ENCODE assay signal across 12 mouse cellular contexts in the genomic region with DNA sequence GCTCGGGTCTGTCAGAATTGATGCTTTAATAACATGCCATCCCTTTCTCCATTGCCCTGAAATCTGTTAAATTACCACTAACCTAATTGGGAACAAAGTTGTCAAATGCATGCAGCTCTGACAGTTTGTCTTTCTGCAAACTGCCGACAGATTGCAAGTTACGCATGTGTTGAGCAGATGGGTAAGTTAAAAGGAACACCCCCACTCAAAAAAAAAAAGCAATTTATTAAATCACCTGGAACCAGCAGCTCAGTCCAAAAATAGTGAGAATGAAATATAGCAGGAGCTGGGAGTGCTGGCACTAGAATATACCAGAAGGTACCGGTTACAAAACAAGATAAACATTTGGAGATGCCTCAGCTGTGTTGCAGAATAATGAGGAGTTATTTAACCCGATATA.
DNase-seq lines count a peak whose midpoint lies in the region; ATAC-seq and TF ChIP-seq lines count a peak whose summit lies in the region.
"Had no signal": no experiment of that assay in that cellular context is flagged by ENCODE, and none has a peak within 500 bp of the region (broad histone marks: within the 10 kb centered on the region; RNA-seq: fewer than 3 reads in every experiment).

No protein-coding gene starts in this region.

- H3K4me1 ChIP-seq in lung, embryonic 14.5 days (ENCODE audit: insufficient read depth) = no peaks in the 10 kb centered on the region
- H3K4me1 ChIP-seq in hindbrain, embryonic 14.5 days (replicated peaks; ENCODE audit: control insufficient read depth, insufficient read depth, low read length) = peaks cover 4% of the 10 kb centered on the region; the same call in 1 of the 2 replicates
- no peaks in the 10 kb centered on the region for H3K4me1 ChIP-seq in midbrain, postnatal 0 days (ENCODE audit: insufficient read depth, low read length)
- H3K4me1 ChIP-seq in heart, embryonic 12.5 days (replicated peaks) = no peaks in the 10 kb centered on the region
- H3K4me1 ChIP-seq: heart, embryonic 15.5 days had no signal

- no peaks in the 10 kb centered on the region for H3K27me3 ChIP-seq in lung, embryonic 14.5 days (ENCODE audit: insufficient read depth, low read length)
- H3K27me3 ChIP-seq in hindbrain, embryonic 14.5 days (ENCODE audit: control insufficient read depth, insufficient read depth, low read length) = no peaks in the 10 kb centered on the region
- no peaks in the 10 kb centered on the region for H3K27me3 ChIP-seq in midbrain, postnatal 0 days (ENCODE audit: insufficient read depth, low read length)
- H3K27me3 ChIP-seq in heart, embryonic 12.5 days (replicated peaks) = no peaks in the 10 kb centered on the region
- H3K27me3 ChIP-seq: heart, embryonic 15.5 days; limb, embryonic 12.5 days had no signal

- 39% methylated on average over 5 of the region's 5 CpGs for WGBS in lung, embryonic 14.5 days
- WGBS in hindbrain, embryonic 14.5 days = 42% methylated on average over 5 of the region's 5 CpGs
- WGBS in midbrain, postnatal 0 days = 64% methylated on average over 5 of the region's 5 CpGs
- WGBS in heart, embryonic 12.5 days = 77% methylated on average over 5 of the region's 5 CpGs

- DNase-seq in cerebellum, postnatal 10 days = peak; percentile 3 to 13
- DNase-seq in cerebellum, adult 11 months = no peak
- DNase-seq in lung, embryonic 14.5 days = peak; percentile 17
- DNase-seq in lung, postnatal 14 days = no peak
- peak; percentile 32 for DNase-seq in hindbrain, embryonic 14.5 days (ENCODE audit: low spot score)
- DNase-seq in midbrain, postnatal 0 days (ENCODE audit: low spot score) = peak; percentile 24
- no peak for DNase-seq in urinary bladder, postnatal 10 days (ENCODE audit: low spot score)
- DNase-seq: thymus, postnatal 36 days had no signal

- ATAC-seq in lung, embryonic 14.5 days (ENCODE audit: insufficient read depth) = peak; percentile 49; the same call in 1 of the 2 replicates
- peak; percentile 59; the same call in 1 of the 2 replicates for ATAC-seq in hindbrain, embryonic 14.5 days (ENCODE audit: low FRiP score)
- ATAC-seq in midbrain, postnatal 0 days (ENCODE audit: low FRiP score) = peak; percentile 38; the same call in 1 of the 2 replicates
- ATAC-seq in heart, embryonic 12.5 days (ENCODE audit: insufficient number of reproducible peaks, low FRiP score) = no peak
- ATAC-seq: intestine, postnatal 0 days had no signal

- no peak overlapping the region for H3K9ac ChIP-seq in lung, embryonic 14.5 days
- H3K9ac ChIP-seq in hindbrain, embryonic 14.5 days = no peak overlapping the region
- no peak overlapping the region for H3K9ac ChIP-seq in midbrain, postnatal 0 days (replicated peaks; ENCODE audit: low read length, poor library complexity, severe bottlenecking)
- no peak overlapping the region for H3K9ac ChIP-seq in heart, embryonic 12.5 days
- H3K9ac ChIP-seq: heart, embryonic 15.5 days; limb, embryonic 12.5 days had no signal

- no peaks in the 10 kb centered on the region for H3K36me3 ChIP-seq in lung, embryonic 14.5 days (ENCODE audit: insufficient read depth)
- no peaks in the 10 kb centered on the region for H3K36me3 ChIP-seq in hindbrain, embryonic 14.5 days (replicated peaks; ENCODE audit: control insufficient read depth, insufficient read depth)
- H3K36me3 ChIP-seq in midbrain, postnatal 0 days (ENCODE audit: insufficient read depth, low read length) = no peaks in the 10 kb centered on the region
- H3K36me3 ChIP-seq in heart, embryonic 12.5 days = no peaks in the 10 kb centered on the region
- H3K36me3 ChIP-seq: heart, embryonic 15.5 days; limb, embryonic 12.5 days had no signal

- no peak overlapping the region for H3K4me2 ChIP-seq in lung, embryonic 14.5 days
- H3K4me2 ChIP-seq in hindbrain, embryonic 14.5 days (replicated peaks) = no peak overlapping the region
- H3K4me2 ChIP-seq in midbrain, postnatal 0 days (ENCODE audit: low read depth, low read length, poor library complexity, severe bottlenecking) = no peak overlapping the region
- H3K4me2 ChIP-seq in heart, embryonic 12.5 days = no peak overlapping the region
- H3K4me2 ChIP-seq: heart, embryonic 15.5 days; limb, embryonic 12.5 days had no signal

- H3K9me3 ChIP-seq in lung, embryonic 14.5 days (ENCODE audit: low read depth, low read length) = no peaks in the 10 kb centered on the region
- H3K9me3 ChIP-seq in hindbrain, embryonic 14.5 days (ENCODE audit: control insufficient read depth, low read length) = no peaks in the 10 kb centered on the region
- no peaks in the 10 kb centered on the region for H3K9me3 ChIP-seq in midbrain, postnatal 0 days (ENCODE audit: low read length)
- no peaks in the 10 kb centered on the region for H3K9me3 ChIP-seq in heart, embryonic 12.5 days (replicated peaks)
- H3K9me3 ChIP-seq: heart, embryonic 15.5 days; limb, embryonic 12.5 days had no signal

- H3K4me3 ChIP-seq in lung, embryonic 14.5 days (ENCODE audit: low read depth, low read length) = no peak overlapping the region
- no peak overlapping the region for H3K4me3 ChIP-seq in hindbrain, embryonic 14.5 days (replicated peaks; ENCODE audit: low read length)
- no peak overlapping the region for H3K4me3 ChIP-seq in midbrain, postnatal 0 days (ENCODE audit: low read depth, low read length)
- H3K4me3 ChIP-seq in heart, embryonic 12.5 days = no peak overlapping the region
- H3K4me3 ChIP-seq: heart, embryonic 15.5 days; limb, embryonic 12.5 days had no signal

- no peak overlapping the region for H3K27ac ChIP-seq in lung, embryonic 14.5 days (ENCODE audit: low read depth)
- H3K27ac ChIP-seq in hindbrain, embryonic 14.5 days = peak overlapping the region; percentile 62; the same call in 1 of the 2 replicates
- no peak overlapping the region for H3K27ac ChIP-seq in midbrain, postnatal 0 days (ENCODE audit: low read depth, low read length)
- H3K27ac ChIP-seq in heart, embryonic 12.5 days (ENCODE audit: poor library complexity, severe bottlenecking) = no peak overlapping the region
- H3K27ac ChIP-seq: heart, embryonic 15.5 days; limb, embryonic 12.5 days had no signal

- TF ChIP-seq CTCF in lung, embryonic 14.5 days (IDR thresholded peaks at IDR 0.05; ENCODE audit: low read depth) = no peak
- TF ChIP-seq CTCF in midbrain, postnatal 0 days (IDR thresholded peaks at IDR 0.05) = no peak

Comparison
In these comparisons a context has a peak if more than half of its experiments do, and no peak if none do; other contexts are left out.
1. DNase-seq: peak in cerebellum, postnatal 10 days (2 of 2), lung, embryonic 14.5 days (single experiment), hindbrain, embryonic 14.5 days (single experiment) and midbrain, postnatal 0 days (single experiment); none in cerebellum, adult 11 months (single experiment), lung, postnatal 14 days (single experiment) and urinary bladder, postnatal 10 days (single experiment).